Mouse (Mus musculus) kidney, embryonic 14.5 days (tissue): ENCODE measurements around the gene Taf5. TPM values are rescaled to one million over a fixed set of nuclear protein-coding genes. Genes with fewer than 3 reads are reported as not detected.

Experiments
- ATAC-seq: fragments of 200-750 bp; cut with Nextera tagmentation; 2 replicates; pipeline ENCODE4 v1.8.0; 2017; ENCODE audit warnings: moderate number of reproducible peaks, mild to moderate bottlenecking, moderate TSS enrichment, moderate library complexity; ENCODE audit not compliant: low FRiP score, low TSS enrichment
- H3K27ac ChIP-seq: fragments of 300-500 bp; sonication (generic); 2 replicates; pipeline ENCODE4 v1.5.1; 2014; ENCODE audit warnings: low read depth, mild to moderate bottlenecking, low read length, moderate library complexity, mixed read lengths
- H3K27me3 ChIP-seq: fragments of 300-500 bp; sonication (generic); 2 replicates; pipeline ENCODE4 v1.6.1; 2014; ENCODE audit warnings: mild to moderate bottlenecking, low read length; ENCODE audit not compliant: control insufficient read depth, insufficient read depth
- H3K36me3 ChIP-seq: fragments of 300-500 bp; sonication (generic); 2 replicates; pipeline ENCODE4 v1.6.1; 2014; ENCODE audit warnings: low read length, mixed read lengths; ENCODE audit not compliant: control insufficient read depth, insufficient read depth
- H3K4me1 ChIP-seq: fragments of 300-500 bp; sonication (generic); 2 replicates; pipeline ENCODE4 v1.6.1; 2014; ENCODE audit warnings: low read length, mixed read lengths; ENCODE audit not compliant: control insufficient read depth, insufficient read depth
- H3K4me2 ChIP-seq: fragments of 300-500 bp; sonication (generic); replicated peaks from 2 replicates; pipeline ENCODE4 v1.6.1; 2014; ENCODE audit warnings: low read depth, mild to moderate bottlenecking, low read length
- H3K4me3 ChIP-seq: fragments of 300-500 bp; sonication (generic); 2 replicates; pipeline ENCODE4 v1.5.1; 2014; ENCODE audit warnings: mild to moderate bottlenecking, low read length
- H3K9ac ChIP-seq: fragments of 300-500 bp; sonication (generic); 2 replicates; pipeline ENCODE4 v1.6.1; 2014; ENCODE audit warnings: low read depth, mild to moderate bottlenecking, low read length, moderate library complexity
- H3K9me3 ChIP-seq: fragments of 300-500 bp; sonication (generic); 2 replicates; pipeline ENCODE4 v1.6.1; 2016; ENCODE audit warnings: low read length; ENCODE audit not compliant: control insufficient read depth
- WGBS: fragments of 180-500 bp; shearing (Covaris S2); extraction: QIAGEN DNeasy Blood & Tissue Kit; methylation state at CpG from one replicate; pipeline ENCODE4 v1.1.7; 2014; 5-methylcytosine and 5-hydroxymethylcytosine counted together
- polyA plus RNA-seq: library from polyadenylated mRNA; unstranded; fragments of >200 nt; fragmentation: Nextera tagmentation; extraction: Ambion mirVana; gene quantifications from 2 replicates; pipeline ENCODE4 v1.2.1, GENCODE M21; 2014

The Taf5 gene
- 9.6 and 10.6 TPM in 2 replicates for polyA plus RNA-seq

- peak within 1 kb of the TSS; percentile 80 for H3K27ac ChIP-seq
- no peaks in the 10 kb centered on the region for H3K27me3 ChIP-seq
- H3K9ac ChIP-seq: peak within 1 kb of the TSS; percentile 90
- peaks cover 9% of the 10 kb centered on the region for H3K4me1 ChIP-seq
- no peaks in the 10 kb centered on the region for H3K9me3 ChIP-seq
- peaks cover 14% of the 10 kb centered on the region; the same call in 1 of the 2 replicates for H3K36me3 ChIP-seq
- ATAC-seq: peak; percentile 81
- peak within 1 kb of the TSS; percentile 61 for H3K4me2 ChIP-seq
- peak within 1 kb of the TSS; percentile 72 for H3K4me3 ChIP-seq
- 11% methylated on average over 46 of the region's 49 CpGs for WGBS
Measured at GRCm38 (mm10) chr19:47067096-47067882, at the start of gene Taf5. Gene Taf5 (plus strand): TSS chr19:47067746.

- no peak for ATAC-seq
- no peaks in the 10 kb centered on the region for H3K9me3 ChIP-seq
- H3K9ac ChIP-seq: no peak overlapping the region
- H3K4me3 ChIP-seq: no peak overlapping the region
- 5% methylated on average over 3 of the region's 3 CpGs for WGBS
- no peaks in the 10 kb centered on the region for H3K36me3 ChIP-seq
- H3K27ac ChIP-seq: no peak overlapping the region
- no peak overlapping the region for H3K4me2 ChIP-seq
- H3K4me1 ChIP-seq: peaks cover 9% of the 10 kb centered on the region
- H3K27me3 ChIP-seq: peaks cover 48% of the 10 kb centered on the region
Measured at GRCm38 (mm10) chr19:47017831-47018230, 49.7 kb upstream of the Taf5 start.

DNA sequence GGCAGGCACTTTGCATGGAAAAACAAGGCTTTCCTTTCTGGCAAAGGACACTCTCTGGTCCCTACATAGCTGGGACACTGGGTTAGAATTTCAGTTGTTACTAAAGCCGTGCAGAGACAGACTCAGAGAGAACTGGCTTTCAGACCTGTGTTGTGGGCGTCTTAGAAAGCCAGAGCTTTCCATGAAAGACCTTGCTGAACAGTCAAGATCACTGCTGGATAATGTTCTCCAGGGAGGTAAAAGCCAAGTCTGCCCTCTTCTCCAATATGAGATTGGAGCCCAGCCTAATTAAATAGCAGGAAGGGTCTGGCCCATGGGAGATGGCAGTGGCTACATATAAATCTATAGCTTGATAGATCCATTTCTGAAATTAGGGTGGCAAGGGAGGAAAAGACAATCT lies 49.2 kb upstream of the Taf5 start:
- Histone ChIP-seq H3K9me3 (no peaks in the 10 kb centered on the region), H3K4me3 (no peak overlapping the region), H3K27ac (no peak overlapping the region), H3K4me2 (no peak overlapping the region), H3K27me3 (peaks cover 43% of the 10 kb centered on the region), H3K4me1 (peaks cover 9% of the 10 kb centered on the region), H3K36me3 (no peaks in the 10 kb centered on the region), H3K9ac (no peak overlapping the region)
- 27% methylated on average over 2 of the region's 2 CpGs for WGBS
- no peak for ATAC-seq

- Histone ChIP-seq H3K4me2 (no peak overlapping the region), H3K27me3 (peaks cover 33% of the 10 kb centered on the region), H3K4me1 (peaks cover 6% of the 10 kb centered on the region), H3K27ac (no peak overlapping the region), H3K9ac (no peak overlapping the region), H3K36me3 (no peaks in the 10 kb centered on the region), H3K9me3 (no peaks in the 10 kb centered on the region), H3K4me3 (no peak overlapping the region)
- no peak; the same call in 1 of the 2 replicates for ATAC-seq
- WGBS: 22% methylated on average over 6 of the region's 6 CpGs
Measured at GRCm38 (mm10) chr19:47019326-47019725, 48.2 kb upstream of the Taf5 start.

- ATAC-seq: no peak
- H3K27ac ChIP-seq: no peak overlapping the region
- 71% methylated on average over 4 of the region's 4 CpGs for WGBS
- no peak overlapping the region for H3K9ac ChIP-seq
- H3K4me3 ChIP-seq: no peak overlapping the region
- no peak overlapping the region for H3K4me2 ChIP-seq
- no peaks in the 10 kb centered on the region for H3K36me3 ChIP-seq
- H3K4me1 ChIP-seq: no peaks in the 10 kb centered on the region
- H3K9me3 ChIP-seq: no peaks in the 10 kb centered on the region
- peaks cover 5% of the 10 kb centered on the region; the same call in 1 of the 2 replicates for H3K27me3 ChIP-seq
Measured at GRCm38 (mm10) chr19:47022709-47023108, 44.8 kb upstream of the Taf5 start.

- no peak overlapping the region for H3K9ac ChIP-seq
- WGBS: 85% methylated on average over 13 of the region's 13 CpGs
- H3K27me3 ChIP-seq: no peaks in the 10 kb centered on the region
- H3K4me3 ChIP-seq: no peak overlapping the region
- H3K4me2 ChIP-seq: no peak overlapping the region
- no peaks in the 10 kb centered on the region for H3K4me1 ChIP-seq
- no peaks in the 10 kb centered on the region for H3K9me3 ChIP-seq
- ATAC-seq: no peak
- H3K36me3 ChIP-seq: no peaks in the 10 kb centered on the region
- H3K27ac ChIP-seq: no peak overlapping the region
Measured at GRCm38 (mm10) chr19:47023546-47023945, 44.0 kb upstream of the Taf5 start.

- H3K27ac ChIP-seq: no peak overlapping the region
- H3K9ac ChIP-seq: no peak overlapping the region
- H3K27me3 ChIP-seq: no peaks in the 10 kb centered on the region
- H3K4me3 ChIP-seq: no peak overlapping the region
- no peaks in the 10 kb centered on the region for H3K36me3 ChIP-seq
- ATAC-seq: no peak
- no peaks in the 10 kb centered on the region for H3K9me3 ChIP-seq
- no peak overlapping the region for H3K4me2 ChIP-seq
- H3K4me1 ChIP-seq: no peaks in the 10 kb centered on the region
- 84% methylated on average over 10 of the region's 10 CpGs for whole genome bisulfite sequencing
Measured at GRCm38 (mm10) chr19:47024954-47025353, 42.6 kb upstream of the Taf5 start.

DNA sequence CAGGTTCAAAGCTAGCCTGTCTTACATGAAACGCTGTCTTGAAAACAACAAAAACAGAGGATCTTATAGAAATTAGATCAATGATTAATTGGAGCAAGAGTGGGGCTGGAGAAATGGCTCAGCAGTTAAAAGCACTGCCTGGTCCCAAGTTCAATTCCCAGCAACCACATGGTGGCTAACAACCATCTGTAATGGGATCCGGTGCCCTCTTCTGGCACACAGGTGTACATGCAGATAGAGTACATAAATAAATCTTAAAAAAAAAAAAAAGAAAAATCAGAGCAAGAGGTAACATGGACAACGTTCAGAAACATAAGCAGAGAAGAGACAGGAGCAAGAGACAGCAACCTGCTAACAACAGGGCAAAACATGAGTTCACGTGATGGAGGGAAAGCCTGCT lies 41.0 kb upstream of the Taf5 start:
- Histone ChIP-seq H3K36me3 (no peaks in the 10 kb centered on the region), H3K4me2 (no peak overlapping the region), H3K27me3 (no peaks in the 10 kb centered on the region), H3K4me3 (no peak overlapping the region), H3K4me1 (no peaks in the 10 kb centered on the region), H3K9me3 (no peaks in the 10 kb centered on the region), H3K27ac (no peak overlapping the region), H3K9ac (no peak overlapping the region)
- WGBS: 82% methylated on average over 4 of the region's 4 CpGs
- no peak for ATAC-seq

DNA sequence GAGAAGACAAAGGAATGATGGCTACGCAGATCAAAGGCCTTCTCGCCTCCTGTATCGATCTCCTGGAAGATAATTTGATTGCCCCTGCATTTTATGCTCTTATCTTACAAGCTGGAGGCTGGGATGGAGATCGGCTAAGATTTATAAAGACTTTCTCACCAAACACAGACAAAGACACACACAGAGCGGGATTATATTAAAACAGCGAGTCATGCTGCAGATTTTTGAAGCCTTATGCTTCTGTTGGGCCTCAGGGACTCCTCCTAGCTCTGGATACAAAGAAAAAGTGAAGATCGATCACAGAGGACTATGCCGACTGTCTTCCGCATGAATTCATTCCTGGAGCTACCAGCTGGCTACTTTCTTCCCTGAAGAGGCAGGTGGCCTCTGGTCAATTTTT lies 37.8 kb upstream of the Taf5 start:
- 74% methylated on average over 9 of the region's 9 CpGs for WGBS
- H3K4me2 ChIP-seq: no peak overlapping the region
- H3K36me3 ChIP-seq: peaks cover 18% of the 10 kb centered on the region; the same call in 1 of the 2 replicates
- no peak for ATAC-seq
- H3K9ac ChIP-seq: no peak overlapping the region
- no peak overlapping the region for H3K27ac ChIP-seq
- no peaks in the 10 kb centered on the region for H3K4me1 ChIP-seq
- H3K9me3 ChIP-seq: no peaks in the 10 kb centered on the region
- no peak overlapping the region for H3K4me3 ChIP-seq
- H3K27me3 ChIP-seq: no peaks in the 10 kb centered on the region
